16 mouse cellular contexts compared by ENCODE assay signal in genomic region chr19:42827843-42828242, GRCm38 (mm10).
"Had no signal": no experiment of that assay in that cellular context is flagged by ENCODE, and none has a peak within 500 bp of the region (broad histone marks: within the 10 kb centered on the region; RNA-seq: fewer than 3 reads in every experiment).

No protein-coding gene starts in this region.

- H3K9me3 ChIP-seq: intestine, embryonic 15.5 days; kidney, embryonic 15.5 days; limb, embryonic 10.5 days; limb, embryonic 13.5 days; liver, embryonic 12.5 days; liver, embryonic 15.5 days had no signal

- H3K27ac ChIP-seq: intestine, embryonic 15.5 days; kidney, embryonic 15.5 days; layer of hippocampus, adult 2 months; limb, embryonic 10.5 days; limb, embryonic 13.5 days; liver, embryonic 12.5 days; liver, embryonic 15.5 days had no signal

- H3K27me3 ChIP-seq: intestine, embryonic 15.5 days; kidney, embryonic 15.5 days; limb, embryonic 13.5 days; liver, embryonic 12.5 days; liver, embryonic 15.5 days had no signal

- H3K4me1 ChIP-seq: intestine, embryonic 15.5 days; kidney, embryonic 15.5 days; limb, embryonic 10.5 days; limb, embryonic 13.5 days; liver, embryonic 12.5 days; liver, embryonic 15.5 days had no signal

- H3K36me3 ChIP-seq: intestine, embryonic 15.5 days; kidney, embryonic 15.5 days; limb, embryonic 10.5 days; limb, embryonic 13.5 days; liver, embryonic 12.5 days; liver, embryonic 15.5 days had no signal

- ATAC-seq: intestine, embryonic 15.5 days; liver, embryonic 12.5 days had no signal

- H3K9ac ChIP-seq: intestine, embryonic 15.5 days; kidney, embryonic 15.5 days; limb, embryonic 13.5 days; liver, embryonic 12.5 days; liver, embryonic 15.5 days had no signal

- DNase-seq: kidney, adult 11 months; kidney, adult 8-10 months; kidney, postnatal 14 days; layer of hippocampus, adult 9-11 months; liver; midbrain, embryonic 14.5 days; thymus, adult 18-20 months; thymus, postnatal 36 days had no signal

- H3K4me2 ChIP-seq: intestine, embryonic 15.5 days; kidney, embryonic 15.5 days; limb, embryonic 13.5 days; liver, embryonic 12.5 days; liver, embryonic 15.5 days; midbrain, embryonic 11.5 days had no signal

- H3K4me3 ChIP-seq: intestine, embryonic 15.5 days; kidney, embryonic 15.5 days; layer of hippocampus, adult 2 months; limb, embryonic 10.5 days; limb, embryonic 13.5 days; liver, embryonic 12.5 days; liver, embryonic 15.5 days had no signal
